Mouse (Mus musculus): ENCODE results near the gene Myom1. TPM values are rescaled to one million over a fixed set of nuclear protein-coding genes. Genes with fewer than 3 reads are reported as not detected.
"Not testable (repeated sequence)": the region's sequence is repeated elsewhere in the genome, so short reads cannot be mapped to it uniquely, and the experiment has no call there.

Gene Myom1
- polyA plus RNA-seq (2012; rRNA removed) = 1.5 and 3.0 TPM in 2 replicates

- TF ChIP-seq POLR2A (IDR thresholded peaks at IDR 0.05; ENCODE audit: low read depth, low read length) = peak; percentile 79; the same call in 1 of the 2 replicates
- TF ChIP-seq CTCF (IDR thresholded peaks at IDR 0.05; ENCODE audit: extremely low read depth, insufficient read depth, insufficient read length, insufficient replicate concordance) = peak; percentile 21; the same call in 1 of the 2 replicates
- WGBS = under 1% methylated on average over 63 of the region's 65 CpGs
- Histone ChIP-seq H3K4me1 (ENCODE audit: control insufficient read depth, insufficient read depth, insufficient read length) (no peaks in the 10 kb centered on the region; the same call in 1 of the 2 replicates), H3K4me3 (ENCODE audit: extremely low read depth, insufficient read depth, insufficient read length) (peak within 1 kb of the TSS; percentile 91), H3K36me3 (ENCODE audit: control insufficient read depth, insufficient read depth, low read length) (0 out of 2 replicates have a peak, but pooled peaks cover 1% of the 10 kb centered on the region), H3K27me3 (ENCODE audit: control insufficient read depth, insufficient read depth, low read length) (no peaks in the 10 kb centered on the region), H3K27ac (ENCODE audit: insufficient read depth, low read length) (peak within 1 kb of the TSS; percentile 99)
- DNase-seq (ENCODE audit: low read depth in 1 of 2, low spot score in 2 of 2) = peak; percentile 92 to 99
Observed at GRCm38 (mm10) chr17:71002081-71002743, at the start of gene Myom1. TSS of gene Myom1 (plus strand) at chr17:71002633.

GRCm38 (mm10) chr17:70963546-70963945 is 38.9 kb upstream of the Myom1 start:
- WGBS = 75% methylated on average over 13 of the region's 13 CpGs
- not testable (repeated sequence) for H3K4me3 ChIP-seq (ENCODE audit: extremely low read depth, insufficient read depth, insufficient read length); H3K36me3 ChIP-seq (ENCODE audit: control insufficient read depth, insufficient read depth, low read length); H3K27ac ChIP-seq (ENCODE audit: insufficient read depth, low read length); H3K4me1 ChIP-seq (ENCODE audit: control insufficient read depth, insufficient read depth, insufficient read length); H3K27me3 ChIP-seq (ENCODE audit: control insufficient read depth, insufficient read depth, low read length)
- DNase-seq (ENCODE audit: low read depth in 1 of 2, low spot score in 2 of 2) = peak in 1 of 2 experiments; percentile 82

GRCm38 (mm10) chr17:70965281-70965680 is 37.2 kb upstream of the Myom1 start:
- Histone ChIP-seq H3K27me3 (ENCODE audit: control insufficient read depth, insufficient read depth, low read length) (no peaks in the 10 kb centered on the region), H3K27ac (ENCODE audit: insufficient read depth, low read length) (no peak overlapping the region), H3K4me1 (ENCODE audit: control insufficient read depth, insufficient read depth, insufficient read length) (peaks cover 2% of the 10 kb centered on the region; the same call in 1 of the 2 replicates), H3K4me3 (ENCODE audit: extremely low read depth, insufficient read depth, insufficient read length) (no peak overlapping the region), H3K36me3 (ENCODE audit: control insufficient read depth, insufficient read depth, low read length) (no peaks in the 10 kb centered on the region)
- DNase-seq (ENCODE audit: low read depth in 1 of 2, low spot score in 2 of 2) = no peak
- 92% methylated on average over 2 of the region's 2 CpGs for WGBS
- TF ChIP-seq POLR2A (IDR thresholded peaks at IDR 0.05; ENCODE audit: low read depth, low read length) = no peak
- no peak for TF ChIP-seq CTCF (IDR thresholded peaks at IDR 0.05; ENCODE audit: extremely low read depth, insufficient read depth, insufficient read length, insufficient replicate concordance)

GRCm38 (mm10) chr17:70966126-70966525 is 36.3 kb upstream of the Myom1 start:
- no peak overlapping the region for H3K4me3 ChIP-seq (ENCODE audit: extremely low read depth, insufficient read depth, insufficient read length)
- TF ChIP-seq POLR2A (IDR thresholded peaks at IDR 0.05; ENCODE audit: low read depth, low read length) (no peak), CTCF (IDR thresholded peaks at IDR 0.05; ENCODE audit: extremely low read depth, insufficient read depth, insufficient read length, insufficient replicate concordance) (no peak)
- peak overlapping the region; percentile 28 for H3K27ac ChIP-seq (ENCODE audit: insufficient read depth, low read length)
- H3K27me3 ChIP-seq (ENCODE audit: control insufficient read depth, insufficient read depth, low read length) = no peaks in the 10 kb centered on the region
- H3K36me3 ChIP-seq (ENCODE audit: control insufficient read depth, insufficient read depth, low read length) = no peaks in the 10 kb centered on the region
- H3K4me1 ChIP-seq (ENCODE audit: control insufficient read depth, insufficient read depth, insufficient read length) = peaks cover 2% of the 10 kb centered on the region; the same call in 1 of the 2 replicates
- DNase-seq (ENCODE audit: low read depth in 1 of 2, low spot score in 2 of 2) = no peak
- WGBS = 37% methylated on average over 7 of the region's 7 CpGs

- no peak overlapping the region for H3K4me3 ChIP-seq (ENCODE audit: extremely low read depth, insufficient read depth, insufficient read length)
- H3K4me1 ChIP-seq (ENCODE audit: control insufficient read depth, insufficient read depth, insufficient read length) = peaks cover 2% of the 10 kb centered on the region; the same call in 1 of the 2 replicates
- no peaks in the 10 kb centered on the region for H3K27me3 ChIP-seq (ENCODE audit: control insufficient read depth, insufficient read depth, low read length)
- 0 out of 2 replicates have a peak overlapping the region, but pooled peaks have one; percentile 47 for H3K27ac ChIP-seq (ENCODE audit: insufficient read depth, low read length)
- DNase-seq (ENCODE audit: low read depth in 1 of 2, low spot score in 2 of 2) = no peak
- 70% methylated on average over 9 of the region's 9 CpGs for WGBS
- TF ChIP-seq CTCF (IDR thresholded peaks at IDR 0.05; ENCODE audit: extremely low read depth, insufficient read depth, insufficient read length, insufficient replicate concordance) = no peak
- no peak for TF ChIP-seq POLR2A (IDR thresholded peaks at IDR 0.05; ENCODE audit: low read depth, low read length)
- H3K36me3 ChIP-seq (ENCODE audit: control insufficient read depth, insufficient read depth, low read length) = no peaks in the 10 kb centered on the region
Observed at GRCm38 (mm10) chr17:70967191-70967590, 35.2 kb upstream of the Myom1 start.

GRCm38 (mm10) chr17:70967646-70968045 is 34.8 kb upstream of the Myom1 start:
- WGBS = 31% methylated on average over 12 of the region's 12 CpGs
- H3K4me1 ChIP-seq (ENCODE audit: control insufficient read depth, insufficient read depth, insufficient read length) = peaks cover 2% of the 10 kb centered on the region; the same call in 1 of the 2 replicates
- no peak overlapping the region for H3K4me3 ChIP-seq (ENCODE audit: extremely low read depth, insufficient read depth, insufficient read length)
- DNase-seq (ENCODE audit: low read depth in 1 of 2, low spot score in 2 of 2) = no peak
- H3K27ac ChIP-seq (ENCODE audit: insufficient read depth, low read length) = peak overlapping the region; percentile 47; the same call in 1 of the 2 replicates
- no peaks in the 10 kb centered on the region for H3K36me3 ChIP-seq (ENCODE audit: control insufficient read depth, insufficient read depth, low read length)
- TF ChIP-seq CTCF (IDR thresholded peaks at IDR 0.05; ENCODE audit: extremely low read depth, insufficient read depth, insufficient read length, insufficient replicate concordance) (no peak), POLR2A (IDR thresholded peaks at IDR 0.05; ENCODE audit: low read depth, low read length) (no peak)
- H3K27me3 ChIP-seq (ENCODE audit: control insufficient read depth, insufficient read depth, low read length) = no peaks in the 10 kb centered on the region

- H3K36me3 ChIP-seq (ENCODE audit: control insufficient read depth, insufficient read depth, low read length) = peaks cover 1% of the 10 kb centered on the region; the same call in 1 of the 2 replicates
- H3K27ac ChIP-seq (ENCODE audit: insufficient read depth, low read length) = no peak overlapping the region
- peaks cover 2% of the 10 kb centered on the region; the same call in 1 of the 2 replicates for H3K4me1 ChIP-seq (ENCODE audit: control insufficient read depth, insufficient read depth, insufficient read length)
- H3K4me3 ChIP-seq (ENCODE audit: extremely low read depth, insufficient read depth, insufficient read length) = no peak overlapping the region
- H3K27me3 ChIP-seq (ENCODE audit: control insufficient read depth, insufficient read depth, low read length) = no peaks in the 10 kb centered on the region
- TF ChIP-seq CTCF (IDR thresholded peaks at IDR 0.05; ENCODE audit: extremely low read depth, insufficient read depth, insufficient read length, insufficient replicate concordance) = no peak
- TF ChIP-seq POLR2A (IDR thresholded peaks at IDR 0.05; ENCODE audit: low read depth, low read length) = no peak
- WGBS = 16% methylated on average over 8 of the region's 8 CpGs
- peak in 1 of 2 experiments; percentile 53 for DNase-seq (ENCODE audit: low read depth in 1 of 2, low spot score in 2 of 2)
Observed at GRCm38 (mm10) chr17:70968606-70969191, 33.7 kb upstream of the Myom1 start.

Measured in spleen, adult 2 months (tissue).